Mouse (Mus musculus) midbrain, embryonic 12.5 days (tissue): ENCODE results near the gene Echdc2. TPM values are rescaled to one million over a fixed set of nuclear protein-coding genes. Genes with fewer than 3 reads are reported as not detected.
"Not testable (repeated sequence)": the region's sequence is repeated elsewhere in the genome, so short reads cannot be mapped to it uniquely, and the experiment has no call there.

Source experiments
- ATAC-seq: fragments of 200-750 bp; cut with Nextera tagmentation; 2 replicates; pipeline ENCODE4 v1.8.0; 2017; ENCODE audit warnings: low read depth, moderate TSS enrichment, moderate library complexity; ENCODE audit not compliant: low FRiP score
- H3K27ac ChIP-seq: fragments of 300-500 bp; sonication (generic); replicated peaks from 2 replicates; pipeline ENCODE4 v1.5.1; 2016; ENCODE audit warnings: mild to moderate bottlenecking
- H3K27me3 ChIP-seq: fragments of 300-500 bp; sonication (generic); 2 replicates; pipeline ENCODE4 v1.6.1; 2016; ENCODE audit warnings: mild to moderate bottlenecking
- H3K36me3 ChIP-seq: fragments of 300-500 bp; sonication (generic); 2 replicates; pipeline ENCODE4 v1.6.1; 2016
- H3K4me1 ChIP-seq: fragments of 300-500 bp; sonication (generic); 2 replicates; pipeline ENCODE4 v1.6.1; 2016
- H3K4me2 ChIP-seq: fragments of 300-500 bp; sonication (generic); replicated peaks from 2 replicates; pipeline ENCODE4 v1.6.1; 2016; ENCODE audit warnings: mild to moderate bottlenecking, moderate library complexity
- H3K4me3 ChIP-seq: fragments of 300-500 bp; sonication (generic); 2 replicates; pipeline ENCODE4 v1.5.1; 2016; ENCODE audit warnings: mild to moderate bottlenecking
- H3K9ac ChIP-seq: fragments of 300-500 bp; sonication (generic); replicated peaks from 2 replicates; pipeline ENCODE4 v1.6.1; 2016; ENCODE audit warnings: mild to moderate bottlenecking, moderate library complexity
- H3K9me3 ChIP-seq: fragments of 300-500 bp; sonication (generic); 2 replicates; pipeline ENCODE4 v1.6.1; 2016; ENCODE audit warnings: mild to moderate bottlenecking
- WGBS: fragments of 180-500 bp; shearing (Covaris S2); methylation state at CpG from one replicate; pipeline ENCODE4 v1.1.7; 2016; 5-methylcytosine and 5-hydroxymethylcytosine counted together
- polyA plus RNA-seq: library from polyadenylated mRNA; unstranded; fragments of >200 nt; fragmentation: Nextera tagmentation; extraction: Ambion mirVana; gene quantifications from 2 replicates; pipeline ENCODE4 v1.2.1, GENCODE M21; 2016

Gene Echdc2
- polyA plus RNA-seq = 9.5 and 11.1 TPM in 2 replicates

DNA sequence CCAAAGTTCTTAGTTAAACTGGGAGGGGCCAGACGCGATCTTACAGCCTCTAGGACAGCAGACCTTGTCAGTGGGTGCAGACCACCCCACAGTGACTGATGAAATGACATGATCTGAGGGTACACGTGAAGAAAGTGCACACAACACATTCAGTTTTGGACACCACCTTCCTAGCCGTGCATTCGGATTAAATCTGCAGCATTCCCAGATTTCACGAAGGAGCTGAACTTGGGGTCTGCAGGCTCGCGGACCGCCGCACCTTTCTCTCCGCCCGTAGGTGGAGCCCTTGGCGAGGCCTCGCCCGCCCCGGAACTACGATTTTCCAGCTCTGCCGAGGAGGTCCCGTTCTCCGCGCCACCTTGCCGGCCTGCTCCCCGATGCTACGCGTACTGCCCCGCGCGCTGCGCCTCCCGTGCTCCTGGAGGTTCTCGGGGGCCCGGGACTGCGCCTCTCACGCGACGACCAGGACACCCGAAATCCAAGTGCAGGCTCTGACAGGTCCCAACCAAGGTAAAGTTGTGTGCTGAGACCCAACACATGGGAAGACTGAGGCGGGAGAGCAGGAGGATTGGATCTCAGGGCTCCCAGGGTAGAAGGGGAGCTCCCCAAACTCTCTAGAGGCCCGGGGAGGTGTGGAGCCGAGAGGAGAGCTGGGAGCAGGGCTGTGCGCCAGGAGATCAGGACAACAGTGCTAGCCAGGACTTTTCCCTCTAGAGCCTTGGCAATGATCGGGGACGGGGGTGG lies at the start of gene Echdc2:
TSS of gene Echdc2 (plus strand) at position 286 of the 744 bp plus-strand sequence.
- Histone ChIP-seq H3K9me3 (no peaks in the 10 kb centered on the region), H3K36me3 (no peaks in the 10 kb centered on the region), H3K9ac (peak within 1 kb of the TSS; percentile 65), H3K4me3 (peak within 1 kb of the TSS; percentile 57), H3K4me2 (peak within 1 kb of the TSS; percentile 95), H3K27me3 (peaks cover 19% of the 10 kb centered on the region), H3K27ac (no peak within 1 kb of the TSS), H3K4me1 (peaks cover 7% of the 10 kb centered on the region; the same call in 1 of the 2 replicates)
- 1% methylated on average over 43 of the region's 43 CpGs for WGBS
- no peak for ATAC-seq

DNA sequence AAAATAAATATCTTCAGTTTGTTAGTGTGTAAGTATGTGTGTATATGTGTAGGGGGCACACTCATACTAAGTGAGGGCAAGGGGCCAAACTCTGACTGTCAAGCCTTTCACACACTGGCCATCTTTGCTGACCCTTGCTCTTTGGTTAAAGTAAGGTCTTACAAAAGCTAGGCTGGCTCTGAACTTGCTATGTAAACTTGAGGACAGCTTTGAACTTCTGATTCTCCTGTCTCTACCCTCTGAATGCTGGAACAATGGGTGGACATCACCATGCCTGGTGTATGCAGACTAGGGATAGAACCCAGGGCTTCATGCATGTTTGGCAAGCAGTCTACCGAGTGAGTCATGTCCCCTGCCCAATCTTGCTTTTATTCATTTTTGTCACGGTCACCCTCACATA lies 48.8 kb upstream of the Echdc2 start:
- Histone ChIP-seq H3K4me1 (no peaks in the 10 kb centered on the region), H3K4me2 (no peak overlapping the region), H3K27ac (no peak overlapping the region), H3K27me3 (no peaks in the 10 kb centered on the region), H3K9me3 (no peaks in the 10 kb centered on the region), H3K4me3 (no peak overlapping the region), H3K9ac (no peak overlapping the region), H3K36me3 (0 out of 2 replicates have a peak, but pooled peaks cover 4% of the 10 kb centered on the region)
- WGBS = 90% methylated on average over 2 of the region's 2 CpGs
- no peak for ATAC-seq

DNA sequence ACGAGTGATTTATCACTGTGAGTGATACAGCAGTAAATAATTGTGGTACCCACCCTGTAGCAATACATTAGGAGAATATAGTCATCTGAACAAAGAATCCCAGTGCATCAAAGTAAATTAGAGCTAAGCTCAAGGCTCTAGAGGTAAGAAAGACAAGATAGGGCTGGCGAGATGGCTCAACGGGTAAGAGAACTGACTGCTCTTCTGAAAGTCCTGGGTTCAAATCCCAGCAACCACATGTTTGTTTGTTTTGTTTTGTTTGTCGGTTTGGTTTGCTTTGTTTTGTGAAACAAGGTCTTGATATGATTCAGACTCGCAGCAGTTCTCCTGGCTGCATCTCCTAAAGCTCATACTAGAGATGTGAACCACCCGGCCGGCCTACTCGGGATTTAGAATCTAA lies 47.7 kb upstream of the Echdc2 start:
- Histone ChIP-seq H3K4me3 (no peak overlapping the region), H3K27ac (no peak overlapping the region), H3K9me3 (no peaks in the 10 kb centered on the region), H3K9ac (no peak overlapping the region), H3K27me3 (no peaks in the 10 kb centered on the region), H3K4me1 (no peaks in the 10 kb centered on the region), H3K4me2 (no peak overlapping the region), H3K36me3 (no peaks in the 10 kb centered on the region)
- ATAC-seq = no peak
- WGBS = 93% methylated on average over 8 of the region's 8 CpGs

DNA sequence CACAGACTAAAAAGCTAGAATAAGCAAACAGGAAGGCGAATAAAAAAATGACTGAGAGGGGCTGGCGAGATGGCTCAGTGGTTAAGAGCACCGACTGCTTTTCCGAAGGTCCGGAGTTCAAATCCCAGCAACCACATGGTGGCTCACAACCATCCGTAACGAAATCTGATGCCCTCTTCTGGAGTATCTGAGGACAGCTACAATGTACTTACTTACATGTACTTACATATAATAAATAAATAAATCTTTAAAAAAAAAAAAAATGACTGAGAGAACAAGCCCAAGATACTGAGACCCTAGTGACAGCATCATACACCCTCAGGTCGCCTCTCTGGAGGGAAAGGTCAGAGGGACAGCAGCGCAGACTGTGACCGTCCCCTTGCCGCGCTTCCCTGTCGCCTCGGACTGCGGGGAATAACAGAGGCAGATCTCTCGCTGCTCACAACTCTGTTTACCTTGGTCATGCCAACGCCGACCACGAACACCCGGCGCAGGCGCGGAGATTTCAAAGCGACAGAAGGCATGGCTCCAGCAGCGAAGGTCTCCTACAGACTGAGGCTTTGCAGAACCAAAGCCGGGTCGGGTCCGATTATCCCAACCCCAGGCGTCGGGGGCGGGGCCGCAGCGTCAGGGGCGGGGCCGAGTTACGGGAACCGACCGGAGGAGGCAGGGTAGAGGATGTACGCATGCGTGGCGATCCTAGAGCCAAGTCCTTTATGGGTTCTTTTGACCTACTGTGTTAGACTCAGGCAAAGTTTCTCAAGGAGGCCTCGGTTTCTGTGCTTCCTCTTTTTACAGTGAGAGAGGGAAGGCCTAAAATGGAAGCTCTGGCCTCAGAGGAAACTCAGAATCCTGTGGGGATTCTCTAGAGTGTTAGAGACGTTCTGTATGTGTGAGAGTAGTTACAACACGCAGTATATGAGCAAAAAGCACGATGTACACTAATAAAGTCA lies 47.0 kb upstream of the Echdc2 start:
- H3K36me3 ChIP-seq = no peaks in the 10 kb centered on the region
- no peaks in the 10 kb centered on the region for H3K4me1 ChIP-seq
- H3K9me3 ChIP-seq = no peaks in the 10 kb centered on the region
- H3K27ac ChIP-seq = peak overlapping the region; percentile 47
- ATAC-seq = peak; percentile 94
- peak overlapping the region; percentile 64 for H3K4me3 ChIP-seq
- H3K4me2 ChIP-seq = peak overlapping the region; percentile 59
- 14% methylated on average over 45 of the region's 45 CpGs for WGBS
- no peaks in the 10 kb centered on the region for H3K27me3 ChIP-seq
- H3K9ac ChIP-seq = peak overlapping the region; percentile 56

DNA sequence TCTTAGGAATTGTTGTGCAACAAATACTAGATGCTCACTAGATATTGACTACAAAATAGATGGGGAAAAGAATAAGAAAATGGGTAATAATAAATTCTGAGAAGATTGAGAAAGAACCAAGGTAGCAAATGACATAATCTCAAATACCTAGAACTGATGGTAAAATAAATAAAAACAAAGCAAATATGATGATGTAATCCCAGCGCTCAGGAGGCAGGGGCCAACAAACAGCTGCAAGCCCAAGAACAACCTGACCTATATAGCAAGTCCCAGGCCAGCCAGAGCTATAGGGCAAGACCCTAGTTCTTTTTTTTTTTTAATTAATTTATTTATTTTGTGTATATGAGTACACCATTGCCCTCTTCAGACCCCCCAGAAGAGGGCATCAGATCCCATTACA lies 41.1 kb upstream of the Echdc2 start:
- no peaks in the 10 kb centered on the region for H3K4me1 ChIP-seq
- H3K36me3 ChIP-seq = no peaks in the 10 kb centered on the region
- WGBS = 95% methylated on average over 1 of the region's 1 CpGs
- H3K27ac ChIP-seq = no peak overlapping the region
- no peak overlapping the region for H3K4me3 ChIP-seq
- no peaks in the 10 kb centered on the region for H3K9me3 ChIP-seq
- no peaks in the 10 kb centered on the region for H3K27me3 ChIP-seq
- no peak overlapping the region for H3K9ac ChIP-seq
- no peak for ATAC-seq
- no peak overlapping the region for H3K4me2 ChIP-seq

DNA sequence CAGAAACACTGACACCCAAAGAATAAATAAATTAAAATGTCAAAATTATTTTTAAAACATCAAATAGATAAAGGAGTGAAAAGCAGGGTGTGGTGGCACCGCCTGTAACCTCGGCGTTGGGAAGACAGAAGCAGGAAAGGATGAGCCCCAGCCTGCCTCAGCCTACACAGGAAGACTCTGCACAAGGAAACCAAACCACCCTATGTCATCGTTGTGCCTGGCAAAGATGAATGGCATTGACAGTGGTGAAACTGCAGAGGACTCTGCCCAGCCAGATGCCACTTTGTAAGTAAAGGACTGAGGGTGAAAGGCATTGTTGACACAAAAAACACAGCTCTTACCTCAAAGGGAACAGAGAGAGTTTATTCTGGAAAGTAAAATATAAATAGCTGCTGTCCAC lies 39.0 kb upstream of the Echdc2 start:
- H3K36me3 ChIP-seq = no peaks in the 10 kb centered on the region
- H3K9ac ChIP-seq = no peak overlapping the region
- H3K4me1 ChIP-seq = no peaks in the 10 kb centered on the region
- 89% methylated on average over 4 of the region's 4 CpGs for WGBS
- no peak overlapping the region for H3K4me2 ChIP-seq
- no peak overlapping the region for H3K4me3 ChIP-seq
- H3K27ac ChIP-seq = no peak overlapping the region
- no peak for ATAC-seq
- no peaks in the 10 kb centered on the region for H3K9me3 ChIP-seq
- H3K27me3 ChIP-seq = no peaks in the 10 kb centered on the region

DNA sequence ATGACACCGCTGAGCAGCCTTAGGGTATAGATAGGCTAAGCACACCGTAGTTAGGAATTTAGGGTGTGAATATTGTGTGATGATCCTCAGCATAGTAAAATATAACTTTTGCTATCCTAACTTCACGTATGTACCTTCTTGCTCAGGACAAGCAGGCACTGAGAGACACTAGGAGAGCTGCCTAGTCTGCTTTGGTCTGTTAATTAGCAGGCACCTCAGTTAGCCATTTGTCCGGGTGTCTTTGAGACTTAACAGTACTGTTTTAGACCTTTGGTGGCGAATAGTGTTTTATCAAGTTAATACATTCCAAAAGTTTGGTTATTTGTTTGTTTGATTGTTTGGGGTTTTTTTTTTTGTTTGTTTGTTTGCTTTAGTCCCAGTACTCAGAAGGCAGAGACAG lies 37.7 kb upstream of the Echdc2 start:
- 92% methylated on average over 5 of the region's 5 CpGs for WGBS
- no peaks in the 10 kb centered on the region for H3K4me1 ChIP-seq
- H3K36me3 ChIP-seq = no peaks in the 10 kb centered on the region
- no peak overlapping the region for H3K4me3 ChIP-seq
- H3K27ac ChIP-seq = no peak overlapping the region
- H3K9me3 ChIP-seq = no peaks in the 10 kb centered on the region
- H3K27me3 ChIP-seq = no peaks in the 10 kb centered on the region
- no peak for ATAC-seq
- no peak overlapping the region for H3K9ac ChIP-seq
- H3K4me2 ChIP-seq = no peak overlapping the region

DNA sequence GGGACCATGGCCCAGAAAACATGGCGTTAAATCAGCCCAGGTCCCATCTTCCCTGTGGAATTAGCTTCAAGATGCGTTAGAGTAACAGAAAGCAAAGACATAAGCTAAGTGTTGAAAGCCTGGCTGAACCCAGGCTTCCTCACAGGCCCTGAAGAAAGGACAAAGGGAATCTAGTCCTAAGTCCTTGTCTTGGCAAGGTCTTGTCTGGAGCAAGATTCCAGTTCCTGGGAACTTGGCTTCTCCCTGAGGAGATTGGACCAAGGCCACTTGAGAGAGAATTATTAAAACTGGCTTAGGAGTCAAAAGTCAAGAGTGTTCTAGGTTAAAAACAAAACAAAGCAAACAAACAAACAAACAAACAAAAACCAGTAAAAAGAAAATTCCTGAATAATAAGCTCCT lies 36.9 kb upstream of the Echdc2 start:
- Histone ChIP-seq H3K4me1 (no peaks in the 10 kb centered on the region), H3K4me2 (no peak overlapping the region), H3K27ac (no peak overlapping the region), H3K4me3 (no peak overlapping the region), H3K9me3 (no peaks in the 10 kb centered on the region), H3K27me3 (no peaks in the 10 kb centered on the region), H3K36me3 (no peaks in the 10 kb centered on the region), H3K9ac (no peak overlapping the region)
- no peak for ATAC-seq
- 89% methylated on average over 2 of the region's 2 CpGs for WGBS

DNA sequence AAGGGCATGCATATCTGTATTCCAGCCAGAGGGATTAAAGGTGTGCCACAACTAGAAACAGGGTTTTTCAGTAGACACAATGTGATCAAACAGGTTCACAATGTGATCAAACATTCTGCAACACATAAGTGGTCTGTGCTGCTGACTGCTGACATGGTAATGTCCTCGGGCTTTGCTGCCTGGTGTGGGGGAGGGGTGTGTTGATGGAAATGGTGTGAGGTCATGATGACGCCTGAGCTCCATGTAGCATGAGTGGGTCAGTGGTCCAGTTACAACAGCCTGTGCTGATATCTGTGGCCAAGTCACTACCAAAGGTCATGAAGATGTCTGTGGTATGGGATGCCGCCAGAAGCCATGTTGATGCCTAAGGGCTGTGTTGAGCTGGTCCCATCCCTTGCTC lies 34.8 kb upstream of the Echdc2 start:
- H3K27ac ChIP-seq = no peak overlapping the region
- H3K4me3 ChIP-seq = no peak overlapping the region
- no peaks in the 10 kb centered on the region for H3K4me1 ChIP-seq
- WGBS = 89% methylated on average over 3 of the region's 3 CpGs
- ATAC-seq = no peak
- no peak overlapping the region for H3K4me2 ChIP-seq
- no peaks in the 10 kb centered on the region for H3K27me3 ChIP-seq
- H3K36me3 ChIP-seq = no peaks in the 10 kb centered on the region
- no peaks in the 10 kb centered on the region for H3K9me3 ChIP-seq
- no peak overlapping the region for H3K9ac ChIP-seq

DNA sequence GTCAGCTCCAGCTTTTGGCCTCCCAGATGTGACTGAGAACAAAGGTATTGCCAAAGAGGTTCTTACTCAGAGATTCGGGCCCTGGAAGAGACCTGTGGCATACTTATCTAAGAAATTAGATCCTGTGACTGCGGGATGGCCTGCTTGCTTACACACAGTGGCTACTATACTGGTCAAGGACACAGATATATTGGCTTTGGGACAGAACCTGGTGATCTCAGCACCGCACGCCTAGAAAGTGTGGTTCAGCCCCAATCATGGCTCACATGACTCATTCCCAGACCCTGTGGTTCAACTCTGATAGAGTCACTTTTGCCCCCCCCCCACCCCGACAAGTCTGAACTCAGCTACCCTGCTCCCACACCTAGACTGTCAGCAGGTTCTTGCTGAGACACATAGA lies 28.3 kb upstream of the Echdc2 start:
- Histone ChIP-seq H3K4me2 (no peak overlapping the region), H3K27me3 (no peaks in the 10 kb centered on the region), H3K9ac (no peak overlapping the region), H3K4me1 (no peaks in the 10 kb centered on the region), H3K4me3 (no peak overlapping the region), H3K9me3 (no peaks in the 10 kb centered on the region), H3K36me3 (no peaks in the 10 kb centered on the region), H3K27ac (no peak overlapping the region)
- ATAC-seq = no peak
- WGBS = 86% methylated on average over 5 of the region's 5 CpGs

DNA sequence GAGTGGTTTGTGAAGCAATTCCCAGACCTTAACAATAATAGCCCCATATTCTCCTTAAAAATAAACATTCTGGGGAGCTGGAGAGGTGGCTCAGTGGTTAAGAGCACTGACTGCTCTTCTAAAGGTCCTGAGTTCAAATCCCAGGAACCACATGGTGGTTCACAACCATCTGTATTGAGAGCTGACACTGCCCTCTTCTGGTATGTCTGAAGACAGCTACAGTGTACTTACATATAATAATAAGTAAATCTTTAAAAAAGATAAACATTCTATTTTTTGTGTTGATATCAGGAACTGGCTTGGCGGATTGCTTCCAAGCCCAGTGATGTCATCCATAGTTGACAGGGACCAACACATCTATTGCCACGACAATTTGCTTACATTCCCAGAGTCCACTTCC lies 22.1 kb upstream of the Echdc2 start:
- not testable (repeated sequence) for H3K36me3 ChIP-seq, H3K4me2 ChIP-seq, H3K9me3 ChIP-seq, H3K4me3 ChIP-seq, H3K27ac ChIP-seq, H3K4me1 ChIP-seq, H3K9ac ChIP-seq, H3K27me3 ChIP-seq, ATAC-seq
- 88% methylated on average over 2 of the region's 2 CpGs for WGBS

DNA sequence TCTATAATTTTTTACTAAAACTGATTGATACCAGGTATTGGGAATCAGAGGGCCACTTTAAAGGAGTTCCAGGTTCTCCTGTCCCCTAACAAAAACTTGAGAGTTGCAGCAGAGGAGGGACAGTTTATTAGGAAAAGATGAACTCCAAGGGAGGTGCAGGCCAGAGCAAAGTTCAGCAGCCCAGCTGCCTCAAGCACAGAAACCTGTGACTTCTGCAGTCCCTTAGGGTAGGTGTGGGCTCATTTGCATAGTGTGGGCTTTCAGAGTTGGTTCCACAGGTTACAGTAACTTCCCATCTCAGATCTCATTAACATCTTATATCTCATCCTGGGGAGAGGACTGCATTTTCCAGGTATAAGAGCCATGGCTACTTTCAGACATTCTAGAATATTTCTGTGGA lies 21.5 kb upstream of the Echdc2 start:
- H3K4me1 ChIP-seq = no peaks in the 10 kb centered on the region
- H3K36me3 ChIP-seq = no peaks in the 10 kb centered on the region
- H3K9me3 ChIP-seq = 0 out of 2 replicates have a peak, but pooled peaks cover 5% of the 10 kb centered on the region
- ATAC-seq = no peak
- no peak overlapping the region for H3K9ac ChIP-seq
- no peak overlapping the region for H3K27ac ChIP-seq
- no peak overlapping the region for H3K4me3 ChIP-seq
- no peaks in the 10 kb centered on the region for H3K27me3 ChIP-seq
- no peak overlapping the region for H3K4me2 ChIP-seq
